Mouse (Mus musculus) cerebellum, adult 2 months (tissue): ENCODE measurements around the gene Ncl. TPM values are rescaled to one million over a fixed set of nuclear protein-coding genes. Genes with fewer than 3 reads are reported as not detected.

Source experiments
- DNase-seq, 2 experiments: peaks; one replicate each; pipeline ENCODE4 v3.0.0; 2021
- H3K27ac ChIP-seq: fragments of 200-500 bp; 2 replicates; pipeline ENCODE4 v1.5.1; 2012; ENCODE audit warnings: low read length, control low read depth, inconsistent platforms; ENCODE audit not compliant: insufficient read depth
- H3K27me3 ChIP-seq: fragments of 200-500 bp; 2 replicates; pipeline ENCODE4 v1.6.1; 2012; ENCODE audit warnings: inconsistent platforms, mild to moderate bottlenecking, low read length, moderate library complexity; ENCODE audit not compliant: control insufficient read depth, insufficient read depth
- H3K4me1 ChIP-seq: fragments of 200-500 bp; 2 replicates; pipeline ENCODE4 v1.6.1; 2011; ENCODE audit warnings: low read length; ENCODE audit not compliant: control insufficient read depth, insufficient read depth
- H3K4me3 ChIP-seq: fragments of 200-500 bp; replicated peaks from 2 replicates; pipeline ENCODE3; 2011; ENCODE audit warnings: mild to moderate bottlenecking, low read depth, low read length, control low read depth; ENCODE audit not compliant: insufficient read depth
- CTCF ChIP-seq: fragments of 200-500 bp; IDR thresholded peaks from 2 replicates; pipeline ENCODE4 v1.5.1; 2011; ENCODE audit warnings: low read depth, mild to moderate bottlenecking, control low read depth, low read length, moderate library complexity, borderline replicate concordance; ENCODE audit not compliant: insufficient read depth
- POLR2A ChIP-seq: fragments of 200-500 bp; IDR thresholded peaks from 2 replicates; pipeline ENCODE4 v1.6.1; 2011; ENCODE audit warnings: low read length, control low read depth, borderline replicate concordance; ENCODE audit not compliant: insufficient read depth
- WGBS: fragments of 180-500 bp; shearing (Covaris S2); methylation state at CpG from one replicate; pipeline ENCODE4 v1.1.7; 2018; 5-methylcytosine and 5-hydroxymethylcytosine counted together
- polyA plus RNA-seq: library from polyadenylated mRNA; depleted of rRNA; stranded (reverse); fragments of >200 nt; gene quantifications from 2 replicates; pipeline ENCODE4 v1.2.3, GENCODE M21; 2012; rRNA removed

Gene Ncl
- polyA plus RNA-seq, 1 experiment, result 134 TPM

DNA sequence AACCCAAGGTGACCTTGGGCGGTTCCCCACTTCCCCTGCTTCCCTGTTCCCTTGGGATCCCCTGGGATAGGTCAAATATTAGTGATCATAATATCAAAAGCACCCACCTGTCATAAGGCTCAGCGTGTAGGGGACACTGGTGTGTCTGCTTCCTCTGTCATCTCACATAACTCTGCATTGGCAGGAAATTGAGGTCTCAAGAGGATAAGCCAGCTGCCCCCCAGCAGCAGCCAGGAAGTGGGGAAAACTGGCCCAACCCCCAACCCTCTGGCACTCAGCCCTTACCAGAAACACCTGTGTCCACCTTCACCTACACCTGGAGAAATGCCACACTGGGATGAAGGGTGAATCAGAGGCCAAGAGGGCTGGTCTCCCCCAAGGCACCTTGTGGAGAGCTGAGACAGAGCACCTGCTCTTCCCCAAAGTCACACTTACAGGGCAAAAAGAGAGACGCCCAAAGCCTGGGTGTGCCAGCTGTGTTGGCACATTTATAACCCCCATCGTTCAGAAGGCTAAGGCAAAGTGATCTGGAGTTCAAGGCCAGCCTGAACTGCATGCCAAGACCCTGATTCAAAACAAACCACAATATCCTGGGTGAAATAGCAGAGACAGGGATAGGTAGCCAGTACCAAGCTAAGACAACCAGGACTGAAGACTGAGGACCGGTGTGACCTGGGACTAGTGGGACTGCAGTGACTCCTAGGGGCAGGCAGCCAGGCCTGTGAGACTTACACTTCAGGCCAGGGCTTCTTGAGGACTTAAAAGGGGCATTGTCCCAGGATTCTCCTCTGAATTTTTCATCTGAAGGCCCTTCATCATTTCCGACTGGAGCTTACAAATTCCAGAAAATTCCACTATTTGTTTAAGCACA is 57.7 kb downstream of the Ncl start:
- TF ChIP-seq CTCF (peak; percentile 15; the same call in 1 of the 2 replicates), POLR2A (no peak)
- WGBS, result 61% methylated on average over 6 of the region's 6 CpGs
- no peak overlapping the region for H3K4me3 ChIP-seq
- no peak for DNase-seq
- H3K4me1 ChIP-seq, result 0 out of 2 replicates have a peak, but pooled peaks cover under 1% of the 10 kb centered on the region
- H3K27me3 ChIP-seq, result no peaks in the 10 kb centered on the region
- H3K27ac ChIP-seq, result no peak overlapping the region

- no peak overlapping the region for H3K4me3 ChIP-seq
- no peaks in the 10 kb centered on the region for H3K27me3 ChIP-seq
- no peak overlapping the region for H3K27ac ChIP-seq
- no peak for DNase-seq
- WGBS, result 58% methylated on average over 7 of the region's 7 CpGs
- H3K4me1 ChIP-seq, result no peaks in the 10 kb centered on the region
- TF ChIP-seq POLR2A (no peak), CTCF (no peak)
These were observed 58.5 kb downstream of the Ncl start for GRCm38 (mm10) chr1:86300731-86301130.

GRCm38 (mm10) chr1:86300093-86300492 is 59.1 kb downstream of the Ncl start:
- WGBS, result 67% methylated on average over 2 of the region's 2 CpGs

More at GRCm38 (mm10) chr1:86300093-86300492, 59.1 kb downstream of the Ncl start:
- Histone ChIP-seq H3K4me1 (no peaks in the 10 kb centered on the region), H3K4me3 (no peak overlapping the region), H3K27ac (no peak overlapping the region), H3K27me3 (no peaks in the 10 kb centered on the region)
- TF ChIP-seq CTCF (no peak), POLR2A (no peak)
- no peak for DNase-seq

Other genes with a start within 250 kb of the Ncl start
- gene Htr2b, start 247.4 kb downstream of the Ncl start, polyA plus RNA-seq, result not detected in 2 replicates
- 0.95 and 1.8 TPM in 2 replicates for gene Gm21972, start 225.8 kb downstream of the Ncl start, polyA plus RNA-seq
- 24.4 and 24.9 TPM in 2 replicates for gene Armc9, start 204.6 kb downstream of the Ncl start, polyA plus RNA-seq
- 1.0 and 1.3 TPM in 2 replicates for gene B3gnt7, start 56.6 kb downstream of the Ncl start, polyA plus RNA-seq
- gene Nmur1, start 66.8 kb upstream of the Ncl start, polyA plus RNA-seq, result 1.6 and 1.8 TPM in 2 replicates
- gene Tex44, start 66.9 kb upstream of the Ncl start, polyA plus RNA-seq, result not detected in 2 replicates
- gene Ptma, start 167.3 kb upstream of the Ncl start, polyA plus RNA-seq, result 610 and 672 TPM in 2 replicates
- 84.2 and 87.1 TPM in 2 replicates for gene Pde6d, start 223.2 kb upstream of the Ncl start, polyA plus RNA-seq
- gene Cops7b, start 223.5 kb upstream of the Ncl start, polyA plus RNA-seq, result 29.8 and 30.9 TPM in 2 replicates